Mouse (Mus musculus) testis, adult 2 months (tissue): ENCODE results near the gene Btbd35f3. TPM values are rescaled to one million over a fixed set of nuclear protein-coding genes. Genes with fewer than 3 reads are reported as not detected.
"Not testable (repeated sequence)": the region's sequence is repeated elsewhere in the genome, so short reads cannot be mapped to it uniquely, and the experiment has no call there.

Experiments used
- H3K27ac ChIP-seq: fragments of 200-500 bp; 2 replicates; pipeline ENCODE4 v1.5.1; 2012; ENCODE audit warnings: low read depth, low read length; ENCODE audit not compliant: control insufficient read depth, insufficient read depth
- H3K27me3 ChIP-seq: fragments of 200-500 bp; 2 replicates; pipeline ENCODE4 v1.6.1; 2012; ENCODE audit warnings: mild to moderate bottlenecking, low read length, moderate library complexity; ENCODE audit not compliant: control insufficient read depth, insufficient read depth
- H3K36me3 ChIP-seq: fragments of 200-500 bp; 2 replicates; pipeline ENCODE4 v1.6.1; 2012; ENCODE audit warnings: mild to moderate bottlenecking, low read length; ENCODE audit not compliant: control insufficient read depth, insufficient read depth
- H3K4me1 ChIP-seq: fragments of 200-500 bp; 2 replicates; pipeline ENCODE4 v1.6.1; 2012; ENCODE audit warnings: low read length; ENCODE audit not compliant: control insufficient read depth, insufficient read depth
- H3K4me3 ChIP-seq: fragments of 200-500 bp; 2 replicates; pipeline ENCODE4 v1.5.1; 2012; ENCODE audit warnings: low read depth, mild to moderate bottlenecking, low read length, moderate library complexity, mixed read lengths; ENCODE audit not compliant: control insufficient read depth
- polyA plus RNA-seq: library from polyadenylated mRNA; depleted of rRNA; stranded (reverse); fragments of >200 nt; gene quantifications from 2 replicates; pipeline ENCODE4 v1.2.3, GENCODE M21; 2012; rRNA removed

The Btbd35f3 gene
- polyA plus RNA-seq: 0.66 and 1.0 TPM in 2 replicates

- not testable (repeated sequence) for H3K4me3 ChIP-seq, H3K4me1 ChIP-seq, H3K27me3 ChIP-seq, H3K36me3 ChIP-seq, H3K27ac ChIP-seq
Observed at GRCm38 (mm10) chrX:4037374-4037773, at the start of gene Btbd35f3. Gene Btbd35f3 (plus strand): TSS chrX:4037674.

Other genes with a start within 250 kb of the Btbd35f3 start
- 0.60 and 0.86 TPM in 2 replicates for gene Btbd35f16, start 80.7 kb upstream of the Btbd35f3 start, polyA plus RNA-seq
- gene Btbd35f28, start 158.9 kb downstream of the Btbd35f3 start, polyA plus RNA-seq: 0.59 and 0.76 TPM in 2 replicates